Mouse (Mus musculus) retina, postnatal 1 day (tissue): ENCODE measurements around the gene Rtel1.
A peak's percentile ranks its signal among the peaks of the same experiment; 100 is the strongest.

Experiments
- DNase-seq: peaks from one replicate; pipeline ENCODE4 v3.0.0-alpha.2; 2012

The Rtel1 gene

GRCm38 (mm10) chr2:181391541-181391940 is 72.0 kb downstream of the Rtel1 start:
- no peak for DNase-seq

GRCm38 (mm10) chr2:181392600-181393213 is 73.2 kb downstream of the Rtel1 start:
- peak; percentile 89 for DNase-seq

GRCm38 (mm10) chr2:181394086-181394485 is 74.5 kb downstream of the Rtel1 start:
- no peak for DNase-seq

- no peak for DNase-seq
These were observed 77.7 kb downstream of the Rtel1 start for GRCm38 (mm10) chr2:181397207-181397761.

- no peak for DNase-seq
These were observed 82.0 kb downstream of the Rtel1 start for GRCm38 (mm10) chr2:181401497-181401896.

GRCm38 (mm10) chr2:181403722-181404121 is 84.2 kb downstream of the Rtel1 start:
- DNase-seq, result no peak
